Mouse (Mus musculus) forebrain, embryonic 14.5 days (tissue): Measurements from ENCODE around the gene Tmem204. TPM values are rescaled to one million over a fixed set of nuclear protein-coding genes. Genes with fewer than 3 reads are reported as not detected.

Experiments
- ATAC-seq: fragments of 200-750 bp; cut with Nextera tagmentation; 2 replicates; pipeline ENCODE4 v1.8.0; 2017; ENCODE audit warnings: mild to moderate bottlenecking, moderate library complexity
- DNase-seq: peaks from one replicate; pipeline ENCODE4 v3.0.0-alpha.2; 2015; ENCODE audit warnings: low spot score
- H3K27ac ChIP-seq: fragments of 300-500 bp; sonication (generic); 2 replicates; pipeline ENCODE4 v1.5.1; 2014; ENCODE audit warnings: low read depth, mild to moderate bottlenecking, control low read depth, low read length, moderate library complexity
- H3K27me3 ChIP-seq: fragments of 300-500 bp; sonication (generic); replicated peaks from 2 replicates; pipeline ENCODE4 v1.6.1; 2014; ENCODE audit warnings: low read length, control low read depth, mixed read lengths; ENCODE audit not compliant: control insufficient read depth, insufficient read depth
- H3K36me3 ChIP-seq: fragments of 300-500 bp; sonication (generic); 2 replicates; pipeline ENCODE4 v1.6.1; 2014; ENCODE audit warnings: low read length, control low read depth; ENCODE audit not compliant: control insufficient read depth, insufficient read depth
- H3K4me1 ChIP-seq: fragments of 300-500 bp; sonication (generic); 2 replicates; pipeline ENCODE4 v1.6.1; 2014; ENCODE audit warnings: antibody characterized with exemption, low read length, control low read depth; ENCODE audit not compliant: control insufficient read depth, insufficient read depth
- H3K4me2 ChIP-seq: fragments of 300-500 bp; sonication (generic); 2 replicates; pipeline ENCODE4 v1.6.1; 2014; ENCODE audit warnings: mild to moderate bottlenecking, control low read depth, low read length
- H3K4me3 ChIP-seq: fragments of 300-500 bp; sonication (generic); 2 replicates; pipeline ENCODE4 v1.5.1; 2014; ENCODE audit warnings: low read depth, low read length, control low read depth
- H3K9ac ChIP-seq: fragments of 300-500 bp; sonication (generic); 2 replicates; pipeline ENCODE4 v1.6.1; 2014; ENCODE audit warnings: mild to moderate bottlenecking, low read length, control low read depth, moderate library complexity
- H3K9me3 ChIP-seq: fragments of 300-500 bp; sonication (generic); replicated peaks from 2 replicates; pipeline ENCODE4 v1.6.1; 2016; ENCODE audit warnings: low read length, control low read depth, mixed read lengths; ENCODE audit not compliant: control insufficient read depth
- WGBS: fragments of 180-500 bp; shearing (Covaris S2); extraction: QIAGEN DNeasy Blood & Tissue Kit; methylation state at CpG from one replicate; pipeline ENCODE4 v1.1.7; 2014; 5-methylcytosine and 5-hydroxymethylcytosine counted together
- polyA plus RNA-seq: library from polyadenylated mRNA; unstranded; fragments of >200 nt; fragmentation: Nextera tagmentation; extraction: Ambion mirVana; gene quantifications from 2 replicates; pipeline ENCODE4 v1.2.1, GENCODE M21; 2014

The Tmem204 gene
- polyA plus RNA-seq, 1 experiment from 2014 or later: 11.8 TPM

- Histone ChIP-seq H3K27me3 (no peaks in the 10 kb centered on the region), H3K27ac (no peak overlapping the region), H3K4me2 (no peak overlapping the region), H3K4me3 (no peak overlapping the region), H3K9me3 (no peaks in the 10 kb centered on the region), H3K36me3 (peaks cover 59% of the 10 kb centered on the region), H3K9ac (no peak overlapping the region), H3K4me1 (no peaks in the 10 kb centered on the region)
- 91% methylated on average over 2 of the region's 2 CpGs for WGBS
- ATAC-seq (no peak), DNase-seq (no peak)
Observed at GRCm38 (mm10) chr17:25096221-25096620, 12.8 kb upstream of the Tmem204 start.

DNA sequence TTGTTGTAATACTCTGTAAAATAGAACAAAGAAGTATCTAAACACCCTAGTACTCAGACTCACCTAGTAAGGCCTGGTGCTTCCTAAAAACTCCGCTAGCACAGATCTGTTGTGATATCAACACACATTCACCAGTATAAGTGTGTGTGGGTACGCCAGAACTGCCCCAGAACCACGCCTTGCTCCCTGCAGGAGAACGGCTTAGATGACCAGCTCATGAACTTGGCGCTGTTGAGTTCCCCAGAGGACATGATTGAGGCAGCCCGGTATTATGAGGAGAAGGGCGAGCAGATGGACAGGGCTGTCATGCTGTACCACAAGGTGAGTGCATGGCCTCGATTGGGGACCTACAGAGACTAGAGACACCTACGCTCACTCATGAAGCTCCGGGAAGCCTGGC is 7.1 kb upstream of the Tmem204 start:
- Histone ChIP-seq H3K27ac (no peak overlapping the region), H3K4me3 (no peak overlapping the region), H3K9ac (no peak overlapping the region), H3K27me3 (no peaks in the 10 kb centered on the region), H3K9me3 (no peaks in the 10 kb centered on the region), H3K4me1 (no peaks in the 10 kb centered on the region), H3K36me3 (peaks cover 62% of the 10 kb centered on the region), H3K4me2 (no peak overlapping the region)
- WGBS: 91% methylated on average over 10 of the region's 10 CpGs
- no peak for DNase-seq
- ATAC-seq: no peak

- Histone ChIP-seq H3K4me3 (no peak overlapping the region), H3K27me3 (no peaks in the 10 kb centered on the region), H3K4me2 (no peak overlapping the region), H3K36me3 (peaks cover 54% of the 10 kb centered on the region), H3K4me1 (no peaks in the 10 kb centered on the region), H3K9me3 (no peaks in the 10 kb centered on the region), H3K27ac (no peak overlapping the region), H3K9ac (no peak overlapping the region)
- 92% methylated on average over 10 of the region's 10 CpGs for WGBS
- DNase-seq (no peak), ATAC-seq (no peak)
Observed at GRCm38 (mm10) chr17:25089158-25089557, 5.8 kb upstream of the Tmem204 start.

- H3K4me3 ChIP-seq: no peak overlapping the region
Observed at GRCm38 (mm10) chr17:25086724-25087123, 3.3 kb upstream of the Tmem204 start.

GRCm38 (mm10) chr17:25084835-25085385 is 1.5 kb upstream of the Tmem204 start:
- DNase-seq (no peak), ATAC-seq (no peak)
- Histone ChIP-seq H3K27ac (no peak overlapping the region), H3K27me3 (no peaks in the 10 kb centered on the region), H3K9ac (no peak overlapping the region), H3K4me2 (no peak overlapping the region), H3K4me1 (no peaks in the 10 kb centered on the region), H3K4me3 (no peak overlapping the region), H3K36me3 (peaks cover 24% of the 10 kb centered on the region; the same call in 1 of the 2 replicates), H3K9me3 (no peaks in the 10 kb centered on the region)
- WGBS: 81% methylated on average over 13 of the region's 13 CpGs

More at GRCm38 (mm10) chr17:25086724-25087123, 3.3 kb upstream of the Tmem204 start:
- H3K9ac ChIP-seq: no peak overlapping the region
- DNase-seq (no peak), ATAC-seq (no peak)
- 88% methylated on average over 7 of the region's 7 CpGs for whole genome bisulfite sequencing
- no peaks in the 10 kb centered on the region for H3K4me1 ChIP-seq
- no peak overlapping the region for H3K27ac ChIP-seq
- H3K27me3 ChIP-seq: no peaks in the 10 kb centered on the region
- no peak overlapping the region for H3K4me2 ChIP-seq
- peaks cover 33% of the 10 kb centered on the region for H3K36me3 ChIP-seq
- H3K9me3 ChIP-seq: no peaks in the 10 kb centered on the region

- no peak overlapping the region for H3K4me3 ChIP-seq
- H3K9me3 ChIP-seq: no peaks in the 10 kb centered on the region
- no peaks in the 10 kb centered on the region for H3K4me1 ChIP-seq
- DNase-seq (no peak), ATAC-seq (no peak)
- 0 out of 2 replicates have a peak, but pooled peaks cover 6% of the 10 kb centered on the region for H3K36me3 ChIP-seq
- no peak overlapping the region for H3K27ac ChIP-seq
- no peaks in the 10 kb centered on the region for H3K27me3 ChIP-seq
- 87% methylated on average over 3 of the region's 3 CpGs for WGBS
- no peak overlapping the region for H3K4me2 ChIP-seq
- no peak overlapping the region for H3K9ac ChIP-seq
Observed at GRCm38 (mm10) chr17:25082887-25083286, 504 bp downstream of the Tmem204 start.

DNA sequence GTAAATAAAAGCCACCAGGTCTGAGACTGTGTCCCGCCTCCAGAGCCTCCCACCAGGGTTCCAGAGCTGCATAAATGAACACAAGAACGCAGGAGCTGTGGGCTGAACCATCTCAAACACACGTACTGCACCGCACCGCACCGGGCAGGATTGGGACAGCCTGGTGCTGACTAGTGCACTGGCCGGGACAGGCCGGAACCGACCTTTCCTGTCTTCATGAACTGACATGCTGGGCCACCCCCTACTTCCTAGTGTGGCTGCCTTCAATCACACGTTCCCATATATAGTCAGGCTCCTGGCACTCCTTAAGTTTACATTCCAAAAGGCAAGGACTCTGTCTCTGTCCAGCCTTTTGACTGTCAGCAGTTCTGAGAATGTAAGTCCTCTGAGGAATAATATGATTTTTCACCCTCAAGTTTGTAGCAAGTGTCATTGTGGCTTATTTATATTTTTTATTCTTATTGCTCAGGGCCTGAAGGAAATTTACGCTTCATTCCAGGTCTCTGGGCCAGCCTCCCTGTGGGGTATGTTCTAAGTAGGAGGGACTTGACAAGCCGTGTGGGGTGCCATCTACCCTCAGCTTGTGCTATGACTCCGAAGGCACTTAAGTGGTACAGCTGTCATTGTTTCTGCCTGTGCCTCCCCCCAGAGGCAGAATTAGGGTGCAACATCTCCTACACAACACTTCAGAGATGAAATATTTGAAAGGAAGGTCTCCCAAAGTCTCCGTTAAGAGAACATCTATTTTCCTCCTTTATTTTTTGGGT is 1.1 kb downstream of the Tmem204 start:
- H3K4me3 ChIP-seq: no peak overlapping the region
- H3K4me1 ChIP-seq: no peaks in the 10 kb centered on the region
- no peak overlapping the region for H3K9ac ChIP-seq
- H3K27ac ChIP-seq: no peak overlapping the region
- no peak for ATAC-seq
- no peaks in the 10 kb centered on the region for H3K9me3 ChIP-seq
- DNase-seq: peak; percentile 3
- H3K36me3 ChIP-seq: 0 out of 2 replicates have a peak, but pooled peaks cover under 1% of the 10 kb centered on the region
- H3K27me3 ChIP-seq: no peaks in the 10 kb centered on the region
- H3K4me2 ChIP-seq: no peak overlapping the region
- WGBS: 83% methylated on average over 14 of the region's 14 CpGs

DNA sequence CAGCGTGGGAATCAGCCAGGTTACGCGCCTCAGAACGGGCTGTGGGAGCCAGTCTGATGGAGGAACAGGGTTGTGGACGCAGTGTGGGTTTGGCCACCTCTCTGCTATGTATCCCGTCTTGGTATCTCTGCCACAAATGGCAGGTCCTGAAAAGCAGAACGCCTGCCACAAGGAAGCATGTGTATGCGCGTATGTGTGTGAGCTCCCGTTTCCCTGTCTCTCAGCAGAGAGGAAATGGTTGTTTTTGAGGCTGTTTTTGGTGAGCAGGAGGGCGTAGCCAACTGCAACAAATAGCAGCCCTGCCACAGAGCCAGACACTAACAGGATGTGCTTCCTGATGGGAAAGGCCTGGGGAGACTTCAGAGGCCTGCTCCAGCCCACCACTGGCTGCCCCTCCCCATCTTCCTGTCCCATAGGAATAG is 2.4 kb downstream of the Tmem204 start:
- H3K27ac ChIP-seq: peak overlapping the region; percentile 48; the same call in 1 of the 2 replicates
- H3K36me3 ChIP-seq: no peaks in the 10 kb centered on the region
- no peak for ATAC-seq
- no peak overlapping the region for H3K4me3 ChIP-seq
- DNase-seq: peak; percentile 5
- no peaks in the 10 kb centered on the region for H3K4me1 ChIP-seq
- H3K4me2 ChIP-seq: no peak overlapping the region
- no peaks in the 10 kb centered on the region for H3K9me3 ChIP-seq
- WGBS: 90% methylated on average over 11 of the region's 11 CpGs
- 0 out of 2 replicates have a peak overlapping the region, but pooled peaks have one; percentile 3 for H3K9ac ChIP-seq
- no peaks in the 10 kb centered on the region for H3K27me3 ChIP-seq

GRCm38 (mm10) chr17:25080210-25080609 is 3.2 kb downstream of the Tmem204 start:
- H3K9ac ChIP-seq: peak overlapping the region; percentile 3; the same call in 1 of the 2 replicates
- H3K27ac ChIP-seq: no peak overlapping the region
- no peaks in the 10 kb centered on the region for H3K27me3 ChIP-seq
- no peak for ATAC-seq
- DNase-seq: no peak
- peak overlapping the region; percentile 4; the same call in 1 of the 2 replicates for H3K4me3 ChIP-seq
- 93% methylated on average over 13 of the region's 13 CpGs for WGBS
- no peaks in the 10 kb centered on the region for H3K9me3 ChIP-seq
- H3K36me3 ChIP-seq: no peaks in the 10 kb centered on the region
- no peaks in the 10 kb centered on the region for H3K4me1 ChIP-seq
- no peak overlapping the region for H3K4me2 ChIP-seq
